9 mouse cellular contexts compared by ENCODE assay signal in genomic region chr11:78162504-78162903, GRCm38 (mm10). TPM values are rescaled to one million over a fixed set of nuclear protein-coding genes. Genes with fewer than 3 reads are reported as not detected.
DNase-seq lines count a peak whose midpoint lies in the region; ATAC-seq and TF ChIP-seq lines count a peak whose summit lies in the region.
"Had no signal": no experiment of that assay in that cellular context is flagged by ENCODE, and none has a peak within 500 bp of the region (broad histone marks: within the 10 kb centered on the region; RNA-seq: fewer than 3 reads in every experiment).

No protein-coding gene starts in this region.

- DNase-seq in liver, adult 2 months (ENCODE audit: extremely low read depth, low read depth, low spot score), result peak; percentile 72
- DNase-seq in liver, result no peak
- no peak for DNase-seq in hindbrain, embryonic 11.5 days (ENCODE audit: low spot score)
- no peak for DNase-seq in spleen, postnatal 4 days (ENCODE audit: low spot score in 2 of 2)

- no peak for TF ChIP-seq CTCF in liver, adult 2 months (IDR thresholded peaks at IDR 0.05; ENCODE audit: low read depth, low read length)

- H3K27ac ChIP-seq in liver, adult 2 months (replicated peaks; ENCODE audit: insufficient read depth, low read depth, low read length), result peak overlapping the region; percentile 98
- H3K27ac ChIP-seq in embryonic facial prominence, embryonic 13.5 days, result peak overlapping the region; percentile 99
- H3K27ac ChIP-seq in hindbrain, embryonic 11.5 days (ENCODE audit: low read depth, low read length), result peak overlapping the region; percentile 97; the same call in 1 of the 2 replicates
- H3K27ac ChIP-seq in limb, embryonic 13.5 days, result peak overlapping the region; percentile 100
- peak overlapping the region; percentile 21; the same call in 1 of the 2 replicates for H3K27ac ChIP-seq in stomach, embryonic 14.5 days (ENCODE audit: low read length)
- H3K27ac ChIP-seq: macrophage had no signal

- peak overlapping the region; percentile 76 for H3K4me2 ChIP-seq in embryonic facial prominence, embryonic 13.5 days
- H3K4me2 ChIP-seq in hindbrain, embryonic 11.5 days (replicated peaks; ENCODE audit: low read depth, low read length), result peak overlapping the region; percentile 70
- H3K4me2 ChIP-seq in limb, embryonic 13.5 days (replicated peaks), result peak overlapping the region; percentile 91
- peak overlapping the region; percentile 82 for H3K4me2 ChIP-seq in stomach, embryonic 14.5 days (replicated peaks; ENCODE audit: low read depth, low read length)

- peaks cover 23% of the 10 kb centered on the region for H3K4me1 ChIP-seq in liver, adult 2 months (ENCODE audit: control insufficient read depth, insufficient read depth, low read length)
- peaks cover 49% of the 10 kb centered on the region for H3K4me1 ChIP-seq in embryonic facial prominence, embryonic 13.5 days
- H3K4me1 ChIP-seq in hindbrain, embryonic 11.5 days (replicated peaks; ENCODE audit: control insufficient read depth, insufficient read depth, low read length), result peaks cover 13% of the 10 kb centered on the region
- H3K4me1 ChIP-seq in limb, embryonic 13.5 days, result peaks cover 63% of the 10 kb centered on the region
- H3K4me1 ChIP-seq in stomach, embryonic 14.5 days (ENCODE audit: control insufficient read depth, insufficient read depth, low read length), result peaks cover 33% of the 10 kb centered on the region

- H3K9ac ChIP-seq in liver, adult 2 months (ENCODE audit: low read depth, low read length), result peak overlapping the region; percentile 16; the same call in 1 of the 2 replicates
- peak overlapping the region; percentile 96 for H3K9ac ChIP-seq in embryonic facial prominence, embryonic 13.5 days
- peak overlapping the region; percentile 93; the same call in 1 of the 2 replicates for H3K9ac ChIP-seq in hindbrain, embryonic 11.5 days (ENCODE audit: low read depth, low read length)
- H3K9ac ChIP-seq in limb, embryonic 13.5 days, result peak overlapping the region; percentile 99
- H3K9ac ChIP-seq in stomach, embryonic 14.5 days (replicated peaks; ENCODE audit: low read depth, low read length), result no peak overlapping the region

- H3K4me3 ChIP-seq in liver, adult 2 months (ENCODE audit: insufficient read depth, low read depth, low read length), result no peak overlapping the region
- peak overlapping the region; percentile 91 for H3K4me3 ChIP-seq in embryonic facial prominence, embryonic 13.5 days
- H3K4me3 ChIP-seq in hindbrain, embryonic 11.5 days (ENCODE audit: low read depth, low read length), result peak overlapping the region; percentile 95
- peak overlapping the region; percentile 100 for H3K4me3 ChIP-seq in limb, embryonic 13.5 days
- peak overlapping the region; percentile 98; the same call in 1 of the 2 replicates for H3K4me3 ChIP-seq in stomach, embryonic 14.5 days (ENCODE audit: low read depth, low read length)

- H3K27me3 ChIP-seq in liver, adult 2 months (ENCODE audit: control insufficient read depth, insufficient read depth, low read length), result no peaks in the 10 kb centered on the region
- H3K27me3 ChIP-seq in embryonic facial prominence, embryonic 13.5 days, result no peaks in the 10 kb centered on the region
- H3K27me3 ChIP-seq in hindbrain, embryonic 11.5 days (ENCODE audit: control insufficient read depth, insufficient read depth, low read length), result no peaks in the 10 kb centered on the region
- no peaks in the 10 kb centered on the region for H3K27me3 ChIP-seq in limb, embryonic 13.5 days
- H3K27me3 ChIP-seq in stomach, embryonic 14.5 days (ENCODE audit: control insufficient read depth, insufficient read depth, low read length), result no peaks in the 10 kb centered on the region

- TF ChIP-seq POLR2A in liver, adult 2 months (IDR thresholded peaks at IDR 0.05; ENCODE audit: extremely low read depth, insufficient read depth, low read length), result no peak

- no peak for ATAC-seq in embryonic facial prominence, embryonic 13.5 days (ENCODE audit: insufficient number of reproducible peaks, insufficient read depth, low FRiP score, low TSS enrichment, low read depth)
- ATAC-seq in hindbrain, embryonic 11.5 days (ENCODE audit: low FRiP score), result no peak
- ATAC-seq in limb, embryonic 13.5 days (ENCODE audit: low FRiP score, low read depth), result no peak
- ATAC-seq in stomach, embryonic 14.5 days (ENCODE audit: insufficient number of reproducible peaks, insufficient read depth, low FRiP score, low read depth), result no peak
- ATAC-seq in monocyte, adult 5-6 weeks (replicated peaks; ENCODE audit: insufficient number of reproducible peaks, low FRiP score, low TSS enrichment, poor library complexity, severe bottlenecking), result no peak

- WGBS in liver, adult 2 months, result 29% methylated on average over 6 of the region's 6 CpGs
- WGBS in embryonic facial prominence, embryonic 13.5 days, result 51% methylated on average over 6 of the region's 6 CpGs
- 59% methylated on average over 6 of the region's 6 CpGs for WGBS in hindbrain, embryonic 11.5 days
- WGBS in limb, embryonic 13.5 days, result 38% methylated on average over 6 of the region's 6 CpGs
- 51% methylated on average over 6 of the region's 6 CpGs for WGBS in stomach, embryonic 14.5 days

- peaks cover 41% of the 10 kb centered on the region; the same call in 1 of the 2 replicates for H3K79me2 ChIP-seq in liver, adult 2 months (ENCODE audit: control insufficient read depth, insufficient read depth, low read length)

- peaks cover 8% of the 10 kb centered on the region for H3K36me3 ChIP-seq in liver, adult 2 months (ENCODE audit: control insufficient read depth, insufficient read depth, low read length)
- peaks cover 59% of the 10 kb centered on the region for H3K36me3 ChIP-seq in embryonic facial prominence, embryonic 13.5 days
- peaks cover 19% of the 10 kb centered on the region for H3K36me3 ChIP-seq in hindbrain, embryonic 11.5 days (ENCODE audit: control insufficient read depth, insufficient read depth, low read length)
- H3K36me3 ChIP-seq in limb, embryonic 13.5 days, result peaks cover 51% of the 10 kb centered on the region
- peaks cover 57% of the 10 kb centered on the region for H3K36me3 ChIP-seq in stomach, embryonic 14.5 days (ENCODE audit: control insufficient read depth, insufficient read depth, low read length)

- no peaks in the 10 kb centered on the region for H3K9me3 ChIP-seq in embryonic facial prominence, embryonic 13.5 days
- H3K9me3 ChIP-seq in hindbrain, embryonic 11.5 days (ENCODE audit: control insufficient read depth, low read length), result no peaks in the 10 kb centered on the region
- H3K9me3 ChIP-seq in limb, embryonic 13.5 days, result no peaks in the 10 kb centered on the region
- no peaks in the 10 kb centered on the region for H3K9me3 ChIP-seq in stomach, embryonic 14.5 days (ENCODE audit: control insufficient read depth, low read depth, low read length)

RNA-seq across cellular contexts. Expression of gene Traf4, which starts 2.9 kb away (rescaled TPM):
- 8.8 and 11.1 TPM in 2 replicates for total RNA-seq in liver, adult 2 months (2014; rRNA removed)
- 69.0 and 73.5 TPM in 2 replicates for polyA plus RNA-seq in liver, adult 2 months (2012; rRNA removed)
- 91.5 and 103 TPM in 2 replicates for polyA plus RNA-seq in embryonic facial prominence, embryonic 13.5 days (2015; fragmentation: Nextera tagmentation; extraction: Ambion mirVana)
- polyA plus RNA-seq in hindbrain, embryonic 11.5 days (2014; fragmentation: Nextera tagmentation; extraction: Ambion mirVana), result 73.6 and 92.0 TPM in 2 replicates
- polyA plus RNA-seq in limb, embryonic 13.5 days (2015; fragmentation: Nextera tagmentation; extraction: Ambion mirVana), result 108 and 109 TPM in 2 replicates
- 53.5 and 54.7 TPM in 2 replicates for polyA plus RNA-seq in stomach, embryonic 14.5 days (2014; fragmentation: Nextera tagmentation; extraction: Ambion mirVana)
- 3.6 to 4.9 TPM (median 3.6 TPM) in 3 replicates for total RNA-seq in monocyte, adult 5-6 weeks (2017)

RNA-seq across cellular contexts. Expression of gene Nek8, which starts 14.0 kb away (rescaled TPM):
- 4.1 and 5.2 TPM in 2 replicates for total RNA-seq in liver, adult 2 months (2014; rRNA removed)
- polyA plus RNA-seq in liver, adult 2 months (2012; rRNA removed), result 5.2 and 7.2 TPM in 2 replicates
- polyA plus RNA-seq in embryonic facial prominence, embryonic 13.5 days (2015; fragmentation: Nextera tagmentation; extraction: Ambion mirVana), result 17.4 and 18.1 TPM in 2 replicates
- 5.2 and 7.0 TPM in 2 replicates for polyA plus RNA-seq in hindbrain, embryonic 11.5 days (2014; fragmentation: Nextera tagmentation; extraction: Ambion mirVana)
- 20.1 and 20.7 TPM in 2 replicates for polyA plus RNA-seq in limb, embryonic 13.5 days (2015; fragmentation: Nextera tagmentation; extraction: Ambion mirVana)
- 16.0 and 17.4 TPM in 2 replicates for polyA plus RNA-seq in stomach, embryonic 14.5 days (2014; fragmentation: Nextera tagmentation; extraction: Ambion mirVana)
- total RNA-seq in monocyte, adult 5-6 weeks (2017), result 2.5 to 4.3 TPM (median 2.8 TPM) in 3 replicates

RNA-seq across cellular contexts. Expression of gene Tlcd1, which starts 14.0 kb away (rescaled TPM):
- 44.8 and 50.7 TPM in 2 replicates for total RNA-seq in liver, adult 2 months (2014; rRNA removed)
- 46.6 and 61.5 TPM in 2 replicates for polyA plus RNA-seq in liver, adult 2 months (2012; rRNA removed)
- polyA plus RNA-seq in embryonic facial prominence, embryonic 13.5 days (2015; fragmentation: Nextera tagmentation; extraction: Ambion mirVana), result 15.4 and 17.2 TPM in 2 replicates
- polyA plus RNA-seq in hindbrain, embryonic 11.5 days (2014; fragmentation: Nextera tagmentation; extraction: Ambion mirVana), result 6.8 and 9.5 TPM in 2 replicates
- polyA plus RNA-seq in limb, embryonic 13.5 days (2015; fragmentation: Nextera tagmentation; extraction: Ambion mirVana), result 13.5 and 14.1 TPM in 2 replicates
- polyA plus RNA-seq in stomach, embryonic 14.5 days (2014; fragmentation: Nextera tagmentation; extraction: Ambion mirVana), result 27.1 and 28.0 TPM in 2 replicates
- total RNA-seq in monocyte, adult 5-6 weeks (2017), result 2.5 to 4.6 TPM (median 2.9 TPM) in 3 replicates

RNA-seq across cellular contexts. Expression of gene Rpl23a, which starts 20.9 kb away (rescaled TPM):
- 318 and 352 TPM in 2 replicates for total RNA-seq in liver, adult 2 months (2014; rRNA removed)
- 88.5 and 110 TPM in 2 replicates for polyA plus RNA-seq in liver, adult 2 months (2012; rRNA removed)
- 1,597 and 1,678 TPM in 2 replicates for polyA plus RNA-seq in embryonic facial prominence, embryonic 13.5 days (2015; fragmentation: Nextera tagmentation; extraction: Ambion mirVana)
- 1,168 and 1,191 TPM in 2 replicates for polyA plus RNA-seq in hindbrain, embryonic 11.5 days (2014; fragmentation: Nextera tagmentation; extraction: Ambion mirVana)
- 1,373 and 1,384 TPM in 2 replicates for polyA plus RNA-seq in limb, embryonic 13.5 days (2015; fragmentation: Nextera tagmentation; extraction: Ambion mirVana)
- polyA plus RNA-seq in stomach, embryonic 14.5 days (2014; fragmentation: Nextera tagmentation; extraction: Ambion mirVana), result 1,708 and 1,741 TPM in 2 replicates
- total RNA-seq in monocyte, adult 5-6 weeks (2017), result 1,700 to 2,580 TPM (median 2,203 TPM) in 3 replicates

RNA-seq across cellular contexts. Expression of gene Rab34, which starts 25.7 kb away (rescaled TPM):
- 2.6 and 2.8 TPM in 2 replicates for total RNA-seq in liver, adult 2 months (2014; rRNA removed)
- polyA plus RNA-seq in liver, adult 2 months (2012; rRNA removed), result 5.2 and 5.3 TPM in 2 replicates
- 172 and 188 TPM in 2 replicates for polyA plus RNA-seq in embryonic facial prominence, embryonic 13.5 days (2015; fragmentation: Nextera tagmentation; extraction: Ambion mirVana)
- 57.7 and 69.3 TPM in 2 replicates for polyA plus RNA-seq in hindbrain, embryonic 11.5 days (2014; fragmentation: Nextera tagmentation; extraction: Ambion mirVana)
- 171 and 185 TPM in 2 replicates for polyA plus RNA-seq in limb, embryonic 13.5 days (2015; fragmentation: Nextera tagmentation; extraction: Ambion mirVana)
- 156 and 171 TPM in 2 replicates for polyA plus RNA-seq in stomach, embryonic 14.5 days (2014; fragmentation: Nextera tagmentation; extraction: Ambion mirVana)
- not detected in 3 replicates for total RNA-seq in monocyte, adult 5-6 weeks (2017)

Comparison
In these comparisons a context has a peak if more than half of its experiments do, and no peak if none do; other contexts are left out.
1. H3K27ac ChIP-seq: peak in every context shown above with its lines; median percentile 100 in limb, embryonic 13.5 days; 99 in embryonic facial prominence, embryonic 13.5 days; 98 in liver, adult 2 months; 97 in hindbrain, embryonic 11.5 days; 21 in stomach, embryonic 14.5 days.